Mouse (Mus musculus) heart, adult 18-20 months (tissue): ENCODE results near the gene Cldn18. TPM values are rescaled to one million over a fixed set of nuclear protein-coding genes. Genes with fewer than 3 reads are reported as not detected.
A peak's percentile ranks its signal among the peaks of the same experiment; 100 is the strongest.

Source experiments
- DNase-seq, 2 experiments: peaks; one replicate each; pipeline ENCODE4 v3.0.0; 2021 to 2022; ENCODE audit warnings: mixed read lengths in 1 of 2
- long read RNA-seq, 2 experiments: library from polyadenylated mRNA; stranded (forward); transcript quantifications; one replicate each; pipeline ENCODE4 v2.0.0; 2021
- total RNA-seq, 2 experiments: library from RNA; stranded (reverse); gene quantifications; 2 replicates each; pipeline ENCODE4 v1.2.3; 2021

Cldn18 gene
- not detected for total RNA-seq
- long read RNA-seq, experiment 1, result 0 reads
- long read RNA-seq, experiment 2, result 0 reads

DNA sequence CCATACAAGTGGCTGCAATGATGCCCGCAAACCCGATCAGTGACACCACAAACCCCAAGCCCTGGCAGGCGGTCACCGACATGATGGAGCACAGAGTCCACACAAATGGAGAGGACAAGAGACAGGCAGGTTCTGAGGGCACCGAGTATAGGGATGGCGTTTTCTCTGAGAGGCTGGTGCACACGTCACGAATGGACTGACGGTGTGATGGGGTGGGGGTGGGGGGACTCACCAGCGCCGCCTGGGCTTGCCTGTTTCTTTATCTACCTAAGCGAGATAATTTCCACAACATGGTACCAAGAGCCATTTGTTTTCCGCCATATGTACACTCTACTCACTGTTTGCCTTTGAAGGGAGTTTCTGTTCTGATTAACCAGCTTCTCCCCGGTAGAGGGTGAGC lies at the start of gene Cldn18:
Gene Cldn18 (minus strand): TSS at position 134 of the 400 bp plus-strand sequence.
- DNase-seq, result no peak

DNA sequence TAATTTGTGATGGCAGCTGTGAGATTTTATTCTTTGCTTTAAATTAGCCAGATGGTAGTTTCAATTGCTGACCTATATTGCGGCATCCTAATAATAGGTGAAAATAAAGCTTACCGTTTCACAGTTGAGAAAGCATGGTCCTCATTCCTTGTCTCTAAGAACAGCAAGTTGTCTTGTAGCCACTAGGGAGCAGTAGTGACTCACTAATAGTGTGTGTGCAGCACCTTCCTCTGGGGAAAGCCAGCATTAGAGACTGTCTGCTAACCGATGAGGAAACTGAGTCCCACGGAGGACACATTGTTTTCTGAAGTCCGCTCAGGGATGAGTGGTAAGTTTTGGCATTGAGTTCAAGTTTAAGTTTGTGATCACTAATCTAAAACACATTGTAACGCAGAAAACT lies 46.5 kb upstream of the Cldn18 start:
- peak in 1 of 2 experiments; percentile 1 for DNase-seq

DNA sequence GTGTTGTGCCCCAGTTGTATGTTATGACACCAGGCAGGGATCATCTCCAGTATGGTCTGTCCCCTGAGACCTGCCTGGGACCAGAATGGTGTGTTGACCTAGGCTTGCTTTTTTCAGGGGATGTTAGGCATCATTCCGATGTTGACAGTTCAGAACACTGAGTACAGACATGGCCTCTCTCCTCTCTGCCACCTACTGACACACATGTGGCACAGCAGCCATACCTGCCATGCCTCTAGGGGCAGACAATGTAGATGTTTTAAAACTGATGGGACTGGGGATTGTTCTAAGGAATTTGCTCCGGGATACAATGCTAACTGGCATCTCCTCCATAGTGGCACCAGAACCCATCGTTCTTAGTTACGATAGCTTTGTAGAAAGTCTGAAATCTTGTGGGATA lies 33.2 kb upstream of the Cldn18 start:
- DNase-seq, result no peak

DNA sequence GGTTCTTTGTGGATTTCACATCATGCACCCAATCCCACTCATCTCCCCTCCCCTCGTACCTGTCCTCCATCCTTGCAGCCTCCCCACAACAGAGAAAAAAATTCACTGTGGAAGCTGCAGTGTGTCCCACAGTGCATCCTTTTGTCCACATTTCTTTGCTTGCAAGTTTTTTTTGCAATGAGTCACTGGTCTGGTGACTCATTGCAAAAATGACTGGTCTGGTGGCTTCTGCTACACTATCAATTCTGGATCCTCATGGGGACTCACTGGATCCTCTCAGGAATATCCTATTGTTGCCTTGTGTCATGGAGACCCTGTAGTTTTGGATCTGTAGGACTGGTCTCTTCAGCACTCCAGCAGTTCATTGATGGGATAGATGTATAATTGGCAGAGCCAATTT lies 31.2 kb upstream of the Cldn18 start:
- no peak for DNase-seq

DNA sequence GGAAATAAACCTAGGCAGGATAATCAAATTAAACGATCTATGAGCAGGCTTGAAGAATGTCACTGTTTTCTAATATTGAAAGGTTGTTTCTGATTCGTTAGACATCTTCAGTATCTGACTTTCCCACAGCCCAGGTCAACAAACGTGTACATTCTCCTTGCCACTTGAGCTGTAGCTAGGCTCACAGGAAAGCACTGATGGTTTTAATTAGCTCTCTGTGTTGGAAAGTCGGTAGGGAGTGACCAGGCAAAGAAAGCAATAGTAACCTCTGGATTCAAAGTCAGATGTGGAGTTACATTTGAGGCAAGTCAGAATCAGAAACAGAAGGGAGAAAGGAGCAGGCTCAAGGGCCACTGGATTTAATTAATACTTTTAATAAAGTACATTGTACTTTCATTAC lies 30.7 kb upstream of the Cldn18 start:
- DNase-seq, result no peak

DNA sequence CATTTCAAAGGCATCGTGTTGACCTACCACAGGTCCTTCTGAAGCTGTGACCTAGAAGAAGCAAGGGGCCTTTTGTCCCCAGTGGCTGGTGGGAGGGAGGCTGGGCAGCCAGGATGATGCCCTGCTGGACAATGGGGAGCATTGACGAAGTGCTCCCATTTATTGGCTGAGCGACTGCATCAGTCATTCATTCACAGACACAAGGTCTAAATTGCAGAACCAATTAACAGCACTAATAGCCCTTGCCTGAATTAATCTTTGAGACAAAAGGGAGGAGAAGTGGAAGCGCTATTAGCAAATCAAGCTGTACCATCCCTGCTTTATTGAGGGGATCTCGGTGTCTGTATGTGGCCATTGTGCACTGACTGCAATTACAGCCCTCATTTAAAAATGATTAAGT lies 27.5 kb upstream of the Cldn18 start:
- no peak for DNase-seq

DNA sequence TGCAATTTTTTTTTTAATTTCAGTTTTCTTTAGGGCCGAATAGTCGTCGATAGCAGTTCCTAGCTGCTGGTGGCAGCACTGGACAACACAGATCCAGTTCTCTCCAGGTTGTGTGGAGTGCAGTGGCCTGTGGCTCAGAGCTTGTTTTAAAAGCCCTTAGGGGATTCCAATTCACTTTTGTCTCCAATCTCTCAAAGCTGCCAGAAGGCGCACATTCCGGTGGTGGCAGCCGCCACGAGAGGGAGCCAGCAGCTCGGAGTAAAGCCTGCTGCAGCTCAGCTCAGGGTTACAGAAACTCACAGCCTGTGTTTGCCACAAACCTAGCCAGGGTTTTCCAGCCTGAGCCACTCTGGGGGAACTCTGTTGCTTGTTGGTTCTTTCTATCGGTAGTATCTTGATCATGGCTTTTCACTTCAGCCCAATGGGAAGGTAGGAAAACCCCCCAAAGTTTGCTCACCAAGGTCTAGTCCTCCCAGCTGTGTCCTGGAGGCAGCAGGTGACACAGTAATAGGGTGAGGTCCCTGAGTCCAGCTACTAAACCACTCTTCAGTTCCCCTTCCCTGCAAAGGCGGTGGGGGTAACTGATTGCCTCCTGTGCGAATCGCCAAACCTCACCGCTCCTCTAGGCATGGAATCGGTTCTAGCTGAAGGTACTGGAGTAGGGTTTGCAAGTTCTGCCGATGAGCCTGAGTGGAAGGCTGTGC lies 13.0 kb upstream of the Cldn18 start:
- DNase-seq, result peak; percentile 2 to 30

DNA sequence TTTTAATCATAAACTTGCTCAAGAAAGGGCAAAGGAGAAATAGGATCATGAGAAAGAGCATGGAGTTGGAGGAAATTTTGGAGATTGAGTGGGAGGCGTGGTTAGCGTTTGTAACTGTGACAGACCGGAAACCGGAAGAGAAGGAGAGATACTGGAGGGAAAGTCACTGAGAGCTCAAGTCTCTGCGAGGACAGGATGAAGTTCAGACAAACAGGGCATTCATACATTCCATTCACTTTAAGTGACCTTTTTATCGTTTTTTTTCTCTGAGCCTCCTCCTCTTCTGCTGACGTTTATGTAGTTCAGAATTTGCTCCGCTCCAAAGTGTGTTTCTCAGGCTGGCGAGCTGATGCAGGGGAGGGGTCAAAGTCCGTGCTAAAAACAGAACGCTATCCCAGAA lies 10.8 kb upstream of the Cldn18 start:
- no peak for DNase-seq

DNA sequence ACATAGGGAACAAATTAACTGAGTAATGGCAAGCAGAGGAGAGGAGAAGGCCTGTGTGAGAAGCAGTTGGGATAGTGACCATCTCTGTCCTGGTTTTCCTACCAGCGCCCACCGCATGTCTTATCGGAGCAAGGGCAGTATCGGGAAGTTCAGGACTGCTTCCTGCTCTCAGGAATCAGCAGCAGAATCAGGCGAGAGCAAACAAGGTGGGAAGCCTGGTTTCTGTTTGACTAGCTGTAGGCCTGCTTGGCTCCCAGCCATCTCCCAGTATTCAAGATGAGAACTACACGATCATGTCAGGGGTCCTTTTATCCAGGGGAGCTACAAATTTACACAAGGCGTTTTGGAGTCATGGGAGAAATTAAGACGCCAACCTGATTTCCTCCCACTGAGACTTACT lies 8.2 kb upstream of the Cldn18 start:
- DNase-seq, result no peak

DNA sequence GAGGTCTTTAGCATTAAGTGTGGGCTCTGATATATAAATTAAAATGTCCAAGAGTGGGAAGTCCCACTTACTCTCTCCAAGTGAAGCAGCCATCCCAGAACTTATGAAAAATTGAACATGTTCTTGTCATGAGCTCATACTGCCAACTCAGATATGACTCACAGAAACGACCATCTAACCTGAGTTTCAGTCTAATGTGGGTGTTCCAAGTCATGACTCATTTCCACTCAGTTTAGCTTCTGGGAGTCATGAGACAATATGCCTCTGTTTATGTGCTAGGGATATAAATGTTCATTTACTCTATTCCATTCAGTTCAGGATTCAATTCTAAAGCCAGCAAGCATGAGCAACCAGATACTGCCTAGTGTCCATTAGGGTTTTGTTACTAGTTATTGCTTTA lies 2.9 kb upstream of the Cldn18 start:
- no peak for DNase-seq

DNA sequence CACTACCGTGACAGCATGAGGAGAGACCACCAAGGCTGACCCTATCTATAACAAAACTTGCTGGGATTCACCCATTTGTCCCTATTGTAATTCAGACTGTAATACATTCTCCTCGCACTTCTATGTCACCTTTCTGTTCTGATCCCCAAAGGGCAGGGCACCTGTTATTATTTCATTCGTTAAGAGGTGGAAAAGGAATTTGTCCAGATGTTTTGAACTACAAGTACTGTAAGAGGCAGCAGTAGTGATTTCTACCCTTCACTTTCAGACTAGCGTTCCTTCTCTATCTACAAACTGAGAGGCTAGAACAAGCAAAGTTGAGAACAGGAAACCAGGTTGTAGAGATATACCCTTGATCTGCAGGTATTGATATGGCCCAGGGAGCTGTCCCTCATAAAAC lies 6.8 kb downstream of the Cldn18 start:
- DNase-seq, result no peak

DNA sequence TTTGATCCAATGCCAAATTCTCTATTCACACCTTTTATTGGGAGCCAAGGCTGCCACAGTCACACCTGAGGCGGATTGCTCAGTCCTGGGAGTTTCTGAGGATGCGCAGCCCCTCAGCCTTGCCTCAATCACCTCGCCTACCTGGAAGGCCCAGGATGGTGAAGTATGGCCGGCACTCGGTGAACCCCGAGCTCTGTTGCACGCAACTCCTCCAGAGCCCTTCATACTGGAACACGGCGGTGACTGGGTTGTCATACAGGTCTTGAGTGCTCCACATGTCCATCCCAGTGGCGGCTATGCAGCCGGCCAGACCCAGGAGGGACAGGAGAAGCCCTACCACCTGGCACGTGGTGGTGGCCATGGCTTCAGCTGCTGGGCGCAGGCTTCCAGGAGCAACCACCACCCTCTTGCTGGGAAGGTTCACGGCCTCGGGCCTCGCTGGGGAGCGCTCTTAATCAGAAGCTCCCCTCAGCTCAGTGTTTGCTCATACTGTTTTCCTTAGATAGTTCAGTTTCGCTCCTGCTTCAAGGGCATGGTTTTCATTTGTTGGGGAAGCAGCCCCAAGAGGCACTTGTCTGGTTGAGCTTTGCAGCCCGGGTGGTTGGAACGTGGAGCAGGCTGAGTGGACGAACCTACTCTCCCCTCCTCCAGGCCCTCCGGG lies 7.3 kb downstream of the Cldn18 start:
- DNase-seq, result no peak

DNA sequence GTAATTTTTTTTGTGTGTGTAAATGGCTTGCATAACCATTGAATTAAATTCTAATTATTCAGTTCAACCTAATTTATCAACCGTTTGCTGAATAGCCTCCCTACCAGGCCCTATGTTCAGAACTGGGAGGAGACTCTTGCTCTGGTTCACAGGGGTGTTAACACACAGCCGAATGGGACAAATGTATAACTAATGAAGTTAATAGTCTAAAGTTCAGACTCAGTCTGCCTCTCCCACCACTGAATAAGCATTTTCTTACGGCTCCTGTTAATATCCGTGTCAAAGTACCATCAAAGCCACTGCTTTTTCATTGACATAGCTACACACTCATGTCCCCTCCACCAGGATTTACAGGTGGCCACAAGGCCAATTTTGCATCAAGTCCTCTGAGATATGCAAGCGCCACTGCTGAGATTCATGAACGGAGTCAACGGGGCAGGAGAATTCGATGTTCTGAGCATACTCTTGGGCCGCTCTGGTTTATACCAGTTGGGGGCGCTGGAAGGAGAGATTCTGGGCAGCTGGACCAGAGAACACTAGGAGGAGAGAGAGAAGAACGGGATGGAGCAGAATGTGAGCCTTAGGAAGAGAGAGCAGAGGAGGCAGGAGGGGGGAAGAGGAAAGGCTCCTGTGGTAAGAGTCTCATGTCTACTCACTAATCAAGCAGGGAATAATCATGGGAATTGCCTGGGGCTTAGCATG lies 9.5 kb downstream of the Cldn18 start:
- DNase-seq, result no peak

DNA sequence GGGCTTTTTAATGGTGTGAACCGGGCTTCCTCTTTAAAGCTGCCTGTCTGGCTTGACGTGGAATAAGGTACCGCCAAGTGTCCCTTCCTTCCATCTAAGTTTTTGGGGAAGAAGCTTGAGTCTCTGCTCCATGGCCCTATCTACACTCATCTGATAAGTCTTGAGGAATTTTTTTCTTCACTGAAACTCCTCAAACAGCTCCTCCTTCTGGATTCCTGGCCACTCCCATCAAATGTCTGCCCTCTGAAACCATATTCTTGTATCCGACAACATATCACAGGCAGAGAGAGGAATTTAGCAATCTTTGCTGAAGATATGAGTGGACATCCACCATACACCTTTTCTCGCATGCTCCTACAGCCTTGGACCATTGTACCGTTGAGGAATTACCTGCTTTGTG lies 10.8 kb downstream of the Cldn18 start:
- no peak for DNase-seq

DNA sequence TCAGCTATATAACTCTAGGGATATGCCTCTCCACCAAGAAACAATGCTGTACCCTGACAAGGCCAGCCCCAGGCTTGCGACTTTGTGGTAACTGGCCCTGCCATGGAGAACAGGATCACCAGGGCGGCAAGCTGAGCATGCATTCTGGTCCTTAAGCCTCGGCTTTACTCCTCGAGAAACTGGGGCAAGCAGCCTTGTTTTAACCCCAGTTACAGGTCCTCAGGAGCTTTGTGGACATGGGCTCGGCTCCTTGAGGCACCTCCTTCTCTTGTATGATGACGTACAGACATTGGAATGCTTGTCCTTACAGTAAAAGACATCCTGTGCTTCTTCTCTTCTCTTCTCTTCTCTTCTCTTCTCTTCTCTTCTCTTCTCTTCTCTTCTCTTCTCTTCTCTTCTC lies 13.4 kb downstream of the Cldn18 start:
- no peak for DNase-seq

DNA sequence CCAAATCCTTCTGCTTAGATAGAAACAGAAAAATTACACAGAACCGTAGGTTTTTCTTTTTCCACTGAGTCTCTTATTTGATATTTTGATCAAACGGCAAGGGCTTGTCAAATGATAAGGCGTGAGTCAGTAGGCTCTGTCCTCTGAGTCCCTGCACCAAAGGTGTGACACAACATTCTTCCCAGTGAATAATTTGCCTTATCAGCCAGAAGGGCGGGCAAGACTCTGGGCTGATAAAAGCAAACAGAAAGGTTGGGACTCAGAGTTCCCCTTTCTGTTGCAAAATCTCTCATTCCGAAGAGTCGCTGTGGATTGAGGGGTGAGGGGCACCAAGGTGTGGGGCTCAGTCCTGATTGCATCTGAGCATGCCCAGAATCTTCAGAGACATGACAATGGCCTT lies 14.9 kb downstream of the Cldn18 start:
- DNase-seq, result no peak

DNA sequence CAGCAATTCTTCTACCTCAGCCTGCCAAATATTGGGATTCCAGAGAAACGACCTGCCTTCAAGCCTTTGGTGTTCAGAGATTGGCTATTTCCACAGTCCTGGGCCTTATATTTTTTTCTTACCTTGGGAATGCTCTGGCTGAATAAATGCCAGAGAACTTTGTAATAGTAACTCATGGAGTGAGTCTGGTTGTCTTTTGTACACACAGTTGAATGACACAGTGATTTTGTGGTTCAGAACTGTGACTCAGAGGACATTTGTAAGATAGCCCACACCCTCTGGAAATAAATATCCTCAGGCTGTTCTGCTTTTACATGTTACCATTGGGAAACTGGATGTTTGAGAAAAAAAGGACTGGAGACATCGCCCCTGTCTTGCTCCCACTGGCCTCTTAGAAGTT lies 15.9 kb downstream of the Cldn18 start:
- DNase-seq, result no peak

DNA sequence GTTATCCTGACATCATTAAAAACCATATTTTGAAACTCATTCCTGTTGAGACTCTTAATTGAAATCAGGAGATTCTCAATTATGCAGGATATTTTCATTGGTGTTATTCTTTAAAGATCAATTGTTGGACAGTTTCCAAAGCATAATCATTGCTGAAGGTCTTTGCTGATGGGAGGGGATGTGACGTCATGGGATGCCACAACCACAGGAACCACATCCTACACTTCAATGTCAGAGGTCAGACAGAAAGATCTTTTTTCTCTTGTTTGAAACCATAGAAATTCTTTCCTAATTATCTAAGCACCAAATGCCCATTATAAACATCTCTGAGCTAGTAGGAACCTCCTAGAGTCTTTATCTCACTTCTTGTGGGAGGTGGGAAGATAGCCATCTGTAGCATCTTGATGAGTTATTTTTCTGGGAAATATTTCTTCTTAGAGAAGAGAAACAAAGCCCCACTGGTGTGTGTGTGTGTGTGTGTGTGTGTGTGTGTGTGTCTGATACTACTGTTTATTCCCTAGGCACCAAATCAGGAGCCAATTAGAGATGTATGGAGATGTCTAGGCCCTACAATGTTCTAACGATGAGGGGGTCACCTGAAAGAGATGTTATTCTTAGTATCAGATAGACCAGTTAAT lies 17.2 kb downstream of the Cldn18 start:
- DNase-seq, result no peak

DNA sequence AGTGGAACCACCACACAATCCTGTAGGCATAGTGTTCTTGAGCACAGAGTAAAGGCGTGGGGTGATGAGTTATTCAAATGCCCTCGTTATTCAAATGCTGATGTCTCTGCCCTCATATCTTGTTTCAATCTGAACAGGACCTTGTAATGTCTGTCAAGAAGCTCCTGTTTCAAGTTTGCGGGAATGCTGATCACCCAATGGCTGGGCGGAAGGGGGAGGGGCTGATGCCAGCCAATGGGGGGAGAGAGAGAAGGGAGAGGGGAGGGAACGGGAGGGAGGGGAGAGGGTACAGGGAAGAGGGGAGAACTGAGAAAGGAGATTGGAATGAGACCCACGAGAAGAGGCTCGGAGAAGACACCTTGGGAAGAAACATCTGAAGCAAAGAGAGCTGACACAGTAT lies 22.1 kb downstream of the Cldn18 start:
- DNase-seq, result no peak

DNA sequence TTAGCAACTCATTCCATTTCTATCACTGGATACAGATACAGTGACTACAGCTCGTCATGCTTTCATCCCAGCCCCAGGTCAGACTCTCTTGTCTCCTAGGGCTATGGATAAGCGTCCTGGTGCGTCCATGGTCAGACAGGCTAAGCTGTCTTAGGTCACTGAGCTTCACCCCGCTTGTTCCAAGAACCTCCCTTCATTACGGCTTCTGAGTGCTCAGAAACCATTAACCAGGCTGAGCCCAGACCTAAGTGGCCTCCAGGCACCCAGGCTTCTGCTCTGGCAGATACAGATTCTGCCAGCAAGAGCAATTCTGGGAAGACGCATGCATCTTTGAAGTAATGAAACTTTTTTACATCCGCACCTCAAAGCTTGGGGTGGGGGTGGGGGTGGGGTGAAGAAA lies 26.7 kb downstream of the Cldn18 start:
- DNase-seq, result no peak

DNA sequence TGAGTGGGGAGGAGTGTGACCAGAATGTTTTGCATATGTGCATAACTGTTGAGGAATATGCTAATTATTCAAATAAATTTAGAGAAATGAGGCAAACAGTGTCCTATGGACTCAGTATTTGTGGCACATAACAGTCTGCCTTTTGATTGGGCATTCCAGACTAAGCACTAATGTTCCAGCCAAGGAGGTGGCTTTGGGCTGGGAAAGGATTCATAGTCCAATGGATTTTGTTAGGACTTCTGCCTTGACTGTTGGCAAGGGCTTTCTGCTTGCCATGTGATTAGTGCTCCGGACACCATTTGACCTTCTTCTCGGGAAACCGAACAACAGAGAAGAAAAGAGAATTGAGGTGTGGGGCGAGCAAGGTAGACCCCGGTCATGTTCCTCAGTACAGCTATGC lies 27.3 kb downstream of the Cldn18 start:
- DNase-seq, result no peak

DNA sequence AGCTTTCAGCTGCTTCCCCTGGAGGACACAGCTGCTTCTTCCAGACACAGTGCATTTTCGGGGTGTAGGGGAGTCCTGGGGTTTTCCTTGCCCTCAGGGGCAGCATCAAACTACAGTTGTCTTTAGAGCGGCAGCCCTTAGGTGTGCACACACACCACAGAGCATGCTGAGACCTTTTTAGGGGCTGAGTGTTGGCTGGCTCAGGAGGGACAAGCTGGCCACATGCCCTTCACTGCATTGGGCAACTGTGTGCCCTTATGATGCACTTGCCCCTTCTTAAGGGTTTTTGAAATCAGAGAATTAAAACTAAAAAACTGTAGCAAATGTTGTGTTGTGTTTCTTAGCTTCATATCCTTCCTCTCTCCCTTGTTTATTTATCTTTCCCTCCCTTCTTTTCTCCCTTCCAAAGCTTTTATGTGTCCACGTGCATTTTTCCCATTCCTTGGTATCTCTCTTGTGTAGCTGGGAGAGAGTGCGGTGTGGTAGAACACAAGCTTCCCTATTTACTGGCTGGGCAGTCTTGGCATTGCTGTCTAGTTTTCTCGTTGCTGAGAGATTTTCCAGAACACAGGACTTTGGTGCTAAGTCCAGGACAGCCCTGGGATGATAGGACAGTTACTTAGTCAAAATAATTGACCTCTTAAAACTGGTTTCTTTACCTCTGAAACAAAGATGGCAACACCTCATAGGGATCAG lies 31.4 kb downstream of the Cldn18 start:
- DNase-seq, result no peak
